Mouse (Mus musculus): ENCODE measurements around the gene Crtc2.

Crtc2 gene

GRCm38 (mm10) chr3:90254419-90255193 lies 643 bp downstream of the Crtc2 start:
- POLR2A ChIA-PET, result interaction anchor here in 3 of 4 experiments (0.5 to 3.4 kb wide), 10 partner anchors 10 to 258 kb away, joined by 3 to 26 read pairs (median 3); partner anchors contain the start of genes Jtb (in 2 of the 3), Creb3l4 (in 1 of the 3), Dennd4b (in 1 of the 3) and Gatad2b (in 1 of the 3)
- CTCF ChIA-PET, result interaction anchor here in 2 of 4 experiments (0.7 to 0.8 kb wide), 2 partner anchors 26 to 352 kb away, joined by 3 to 4 read pairs; no protein-coding TSS in a partner anchor

GRCm38 (mm10) chr3:90255194-90255565 lies 1.2 kb downstream of the Crtc2 start:
- ChIA-PET CTCF (interaction anchor here in 2 of 4 experiments (0.7 to 1.8 kb wide), 3 partner anchors 10 to 351 kb away, joined by 3 to 5 read pairs (median 4); no protein-coding TSS in a partner anchor), POLR2A (interaction anchor here in 2 of 4 experiments (0.5 to 3.4 kb wide), 6 partner anchors 8 to 259 kb away, joined by 3 to 26 read pairs (median 4); partner anchors contain the start of genes Creb3l4 (in 1 of the 2), Dennd4b (in 1 of the 2), Jtb (in 1 of the 2) and Slc39a1 (in 1 of the 2))

GRCm38 (mm10) chr3:90255784-90256353 lies 1.9 kb downstream of the Crtc2 start:
- ChIA-PET POLR2A (interaction anchor here in 2 of 4 experiments (0.6 to 3.4 kb wide), 9 partner anchors 9 to 38 kb away, joined by 3 to 26 read pairs (median 3); partner anchors contain the start of genes Creb3l4 (in 1 of the 2), Dennd4b (in 1 of the 2), Jtb (in 1 of the 2) and Slc39a1 (in 1 of the 2)), CTCF (interaction anchor here in 2 of 4 experiments (0.6 to 1.8 kb wide), 4 partner anchors 10 to 350 kb away, joined by 3 to 7 read pairs (median 4); no protein-coding TSS in a partner anchor)

- ChIA-PET POLR2A (interaction anchor here (0.5 to 3.4 kb wide), 13 partner anchors 9 to 286 kb away, joined by 3 to 26 read pairs (median 4); partner anchors contain the start of genes Slc39a1 (in 3 of the 4), Dennd4b (in 2 of the 4), Rab13 (in 1 of the 4) and Rps27 (in 1 of the 4)), CTCF (interaction anchor here in 2 of 4 experiments (0.6 to 1.8 kb wide), 4 partner anchors 9 to 218 kb away, joined by 3 to 7 read pairs (median 6); no protein-coding TSS in a partner anchor)
These were observed 3.0 kb downstream of the Crtc2 start for GRCm38 (mm10) chr3:90256731-90257530.

- POLR2A ChIA-PET, result interaction anchor here in 3 of 4 experiments (1.0 to 1.6 kb wide), 7 partner anchors 11 to 45 kb away, joined by 3 to 8 read pairs (median 4); partner anchors contain the start of genes Slc39a1 (in 2 of the 3), Rab13 (in 1 of the 3) and Rps27 (in 1 of the 3)
- CTCF ChIA-PET, result no interaction called here
These were observed 4.6 kb downstream of the Crtc2 start for GRCm38 (mm10) chr3:90258521-90258920.

- ChIA-PET CTCF (interaction anchor here in 1 of 4 experiments (0.6 kb wide), 1 partner anchor 93 kb away, joined by 4 read pairs; no protein-coding TSS in a partner anchor), POLR2A (interaction anchor here in 3 of 4 experiments (0.6 to 1.8 kb wide), 3 partner anchors 9 to 15 kb away, joined by 3 to 7 read pairs (median 6); partner anchors contain the start of genes Slc39a1 (in 2 of the 3) and Crtc2 (in 1 of the 3))
These were observed 9.3 kb downstream of the Crtc2 start for GRCm38 (mm10) chr3:90263121-90263771.

GRCm38 (mm10) chr3:90264687-90265033 lies 10.7 kb downstream of the Crtc2 start:
- ChIA-PET CTCF (interaction anchor here in 1 of 4 experiments (1.3 kb wide), 1 partner anchor 17 kb away, joined by 7 read pairs; the partner anchor contains the start of gene Slc39a1), POLR2A (interaction anchor here in 2 of 4 experiments (0.6 to 4.9 kb wide), 10 partner anchors 8 to 1098 kb away, joined by 3 to 55 read pairs (median 10); partner anchors contain the start of genes Slc27a3 (in 2 of the 2), Slc39a1 (in 2 of the 2), Creb3l4 (in 1 of the 2) and Gatad2b (in 1 of the 2))

- POLR2A ChIA-PET, result interaction anchor here in 3 of 4 experiments (0.5 to 4.9 kb wide), 65 partner anchors 8 to 389 kb away, joined by 3 to 55 read pairs (median 6); partner anchors contain the start of genes Creb3l4 (in 3 of the 3), Gatad2b (in 3 of the 3), Jtb (in 3 of the 3) and Rab13 (in 3 of the 3)
These were observed 11.3 kb downstream of the Crtc2 start, which contains the start of gene Dennd4b for GRCm38 (mm10) chr3:90265034-90265931. Dennd4b (plus strand) TSS chr3:90265185.

GRCm38 (mm10) chr3:90265932-90266741 lies 12.2 kb downstream of the Crtc2 start:
- POLR2A ChIA-PET, result interaction anchor here in 3 of 4 experiments (0.5 to 4.9 kb wide), 78 partner anchors 8 to 1793 kb away, joined by 3 to 55 read pairs (median 4); partner anchors contain the start of genes Creb3l4 (in 3 of the 3), Gatad2b (in 3 of the 3), Jtb (in 3 of the 3) and Rab13 (in 3 of the 3)
- CTCF ChIA-PET, result interaction anchor here in 3 of 4 experiments (0.5 to 1.5 kb wide), 18 partner anchors 8 to 784 kb away, joined by 3 to 7 read pairs (median 4); partner anchors contain the start of genes Gatad2b (in 2 of the 3) and Slc39a1 (in 1 of the 3)

More at GRCm38 (mm10) chr3:90265034-90265931, 11.3 kb downstream of the Crtc2 start, which contains the start of gene Dennd4b:
- CTCF ChIA-PET, result interaction anchor here in 3 of 4 experiments (0.6 to 1.5 kb wide), 15 partner anchors 9 to 172 kb away, joined by 3 to 7 read pairs (median 4); partner anchors contain the start of genes Slc39a1 (in 2 of the 3) and Gatad2b (in 1 of the 3)

- CTCF ChIA-PET, result interaction anchor here in 3 of 4 experiments (0.6 to 1.5 kb wide), 8 partner anchors 7 to 785 kb away, joined by 3 to 7 read pairs (median 3); partner anchors contain the start of gene Gatad2b (in 1 of the 3)
- POLR2A ChIA-PET, result interaction anchor here in 3 of 4 experiments (0.5 to 4.9 kb wide), 46 partner anchors 7 to 1792 kb away, joined by 3 to 55 read pairs (median 6); partner anchors contain the start of genes Gatad2b (in 2 of the 3), Jtb (in 2 of the 3), Slc27a3 (in 2 of the 3) and Slc39a1 (in 2 of the 3)
These were observed 13.2 kb downstream of the Crtc2 start for GRCm38 (mm10) chr3:90266901-90267775.

- POLR2A ChIA-PET, result interaction anchor here in 3 of 4 experiments (0.6 to 4.9 kb wide), 9 partner anchors 9 to 355 kb away, joined by 3 to 55 read pairs (median 12); partner anchors contain the start of genes Rab13 (in 2 of the 3), Rps27 (in 2 of the 3), Gatad2b (in 1 of the 3) and Il6ra (in 1 of the 3)
- CTCF ChIA-PET, result no interaction called here
These were observed 14.2 kb downstream of the Crtc2 start for GRCm38 (mm10) chr3:90268190-90268589.

- CTCF ChIA-PET, result no interaction called here
- POLR2A ChIA-PET, result interaction anchor here in 3 of 4 experiments (0.6 to 4.9 kb wide), 7 partner anchors 12 to 180 kb away, joined by 3 to 33 read pairs (median 4); partner anchors contain the start of genes Gatad2b (in 2 of the 3), Rab13 (in 1 of the 3), Rps27 (in 1 of the 3) and Slc39a1 (in 1 of the 3)
These were observed 15.0 kb downstream of the Crtc2 start for GRCm38 (mm10) chr3:90268971-90269370.

- POLR2A ChIA-PET, result interaction anchor here in 3 of 4 experiments (0.5 to 1.2 kb wide), 6 partner anchors 9 to 74 kb away, joined by 3 to 5 read pairs (median 3); partner anchors contain the start of genes Gatad2b (in 2 of the 3) and Slc39a1 (in 1 of the 3)
- CTCF ChIA-PET, result interaction anchor here in 1 of 4 experiments (1.2 kb wide), 1 partner anchor 13 kb away, joined by 3 read pairs; no protein-coding TSS in a partner anchor
These were observed 16.8 kb downstream of the Crtc2 start for GRCm38 (mm10) chr3:90270784-90271183.

Data from embryonic stem cell, embryonic (primary cell).